Mouse (Mus musculus) monocyte, adult 59 days (primary cell): ENCODE measurements around the gene Tstd1. TPM values are rescaled to one million over a fixed set of nuclear protein-coding genes. Genes with fewer than 3 reads are reported as not detected.

ENCODE experiments used
- total RNA-seq, 2 experiments: library from RNA; stranded (reverse); gene quantifications; one replicate each; pipeline ENCODE4 v1.2.4; 2023

Tstd1 gene
- total RNA-seq, result 1 to 10 TPM; 9.1 to 9.9 TPM

DNA sequence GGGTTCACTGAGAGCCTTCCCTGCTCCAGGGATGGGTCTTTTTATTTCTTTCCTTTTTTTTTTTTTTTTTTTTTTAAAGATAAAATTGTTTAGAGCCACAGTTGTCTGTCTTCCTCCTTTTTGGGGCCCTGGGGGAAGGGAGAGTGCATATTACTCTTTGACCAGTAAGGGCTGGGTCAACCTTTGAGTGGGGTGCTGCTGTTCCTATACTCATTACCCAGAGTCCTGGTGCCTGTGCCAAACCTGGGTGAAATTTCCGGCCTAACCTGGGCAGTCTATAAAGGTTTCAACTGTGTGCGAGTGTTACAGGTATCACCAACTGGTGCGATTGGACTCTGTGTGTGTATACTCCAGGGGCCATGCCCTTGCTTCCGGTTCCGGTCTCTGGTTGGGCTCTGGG, at the start of gene Tstd1:
Gene Tstd1, plus strand, starts transcription at position 213 of the 400 bp plus-strand sequence.

GRCm38 (mm10) chr1:171369845-171370556, 48.7 kb upstream of the Tstd1 start, which contains the start of gene Nectin4:
Gene Nectin4 (plus strand): TSS chr1:171370099.

GRCm38 (mm10) chr1:171388376-171389102, 30.1 kb upstream of the Tstd1 start, which contains the start of gene Arhgap30:
Gene Arhgap30 (plus strand): TSS chr1:171388954.

DNA sequence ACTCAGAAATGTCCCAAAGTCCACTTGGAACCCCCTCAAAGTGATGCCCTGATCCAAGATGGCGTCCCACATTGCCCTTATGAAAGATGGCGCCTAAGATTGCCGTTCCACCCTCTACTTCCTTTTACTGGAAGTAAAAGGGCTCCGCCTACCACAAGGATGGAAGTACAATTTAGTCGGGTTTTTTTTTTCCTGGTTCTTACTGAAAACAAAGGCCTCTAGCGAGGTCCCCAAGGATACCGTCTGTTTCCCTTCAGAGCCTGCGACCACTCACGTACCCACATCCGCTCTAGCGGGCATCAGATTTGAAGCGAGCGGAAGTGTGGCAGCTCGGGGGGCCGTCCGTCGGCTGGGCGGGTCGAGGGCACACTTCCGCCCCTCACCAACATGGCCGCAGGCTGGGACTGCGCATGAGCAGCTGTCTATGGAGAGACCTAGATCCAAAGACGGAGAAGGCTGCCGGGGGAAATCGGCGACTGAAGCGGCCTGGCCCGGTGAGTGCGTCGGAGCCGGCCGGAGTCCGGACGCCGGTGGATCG, 7.7 kb upstream of the Tstd1 start, which contains the start of gene Usf1:
Gene Usf1, plus strand, starts transcription at position 367 of the 538 bp plus-strand sequence.

GRCm38 (mm10) chr1:171437264-171438013, 18.8 kb downstream of the Tstd1 start, which contains the start of gene F11r:
Gene F11r (plus strand): TSS chr1:171437535.

Other genes with a start within 250 kb of the Tstd1 start
- not detected for gene Pcp4l1, start 222.6 kb upstream of the Tstd1 start, total RNA-seq
- gene Nr1i3, start 204.9 kb upstream of the Tstd1 start, total RNA-seq, result not detected
- gene Tomm40l, start 196.4 kb upstream of the Tstd1 start, total RNA-seq, result 10 to 100 TPM; 20.6 to 23.0 TPM
- not detected for gene Apoa2, start 193.8 kb upstream of the Tstd1 start, total RNA-seq
- 1,000 to 10,000 TPM; 1,527 to 1,601 TPM for gene Fcer1g, start 184.5 kb upstream of the Tstd1 start, total RNA-seq
- gene Adamts4, start 168.5 kb upstream of the Tstd1 start, total RNA-seq, result not detected
- 100 to 1,000 TPM; 132 to 148 TPM for gene Ndufs2, start 167.5 kb upstream of the Tstd1 start, total RNA-seq
- gene B4galt3, start 148.5 kb upstream of the Tstd1 start, total RNA-seq, result 10 to 100 TPM; 42.2 to 55.5 TPM
- 10 to 100 TPM; 37.6 to 41.1 TPM for gene Ppox, start 137.7 kb upstream of the Tstd1 start, total RNA-seq
- gene Usp21, start 130.9 kb upstream of the Tstd1 start, total RNA-seq, result 10 to 100 TPM; 48.0 to 55.5 TPM
- 10 to 100 TPM; 66.5 to 66.8 TPM for gene Ufc1, start 123.8 kb upstream of the Tstd1 start, total RNA-seq
- gene Dedd, start 89.7 kb upstream of the Tstd1 start, total RNA-seq, result 10 to 100 TPM; 25.3 to 26.8 TPM
- 10 to 100 TPM; 20.2 to 21.3 TPM for gene Nit1, start 73.2 kb upstream of the Tstd1 start, total RNA-seq
- gene Pfdn2, start 73.2 kb upstream of the Tstd1 start, total RNA-seq, result 10 to 100 TPM; 54.1 to 92.1 TPM
- gene Klhdc9, start 58.1 kb upstream of the Tstd1 start, total RNA-seq, result not detected
- 1 to 10 TPM; 7.3 to 8.1 TPM for gene Nectin4, start 48.8 kb upstream of the Tstd1 start, total RNA-seq
- gene Arhgap30, start 29.9 kb upstream of the Tstd1 start, total RNA-seq, result 100 to 1,000 TPM; 286 to 288 TPM
- 100 to 1,000 TPM; 195 to 199 TPM for gene Usf1, start 7.6 kb upstream of the Tstd1 start, total RNA-seq
- 10 to 100 TPM in 1 of 2 experiments, 1 to 10 TPM in 1; 8.2 to 11.3 TPM for gene F11r, start 18.7 kb downstream of the Tstd1 start, total RNA-seq
- gene Alyref2, start 84.6 kb downstream of the Tstd1 start, total RNA-seq, result 10 to 100 TPM in 1 of 2 experiments, 1 to 10 TPM in 1; 9.1 to 11.1 TPM
- 1 to 10 TPM; 1.9 TPM for gene Itln1, start 116.4 kb downstream of the Tstd1 start, total RNA-seq
- 100 to 1,000 TPM; 161 to 167 TPM for gene Cd244a, start 140.3 kb downstream of the Tstd1 start, total RNA-seq
- 10 to 100 TPM; 50.1 to 52.0 TPM for gene Ly9, start 188.5 kb downstream of the Tstd1 start, total RNA-seq
- gene Slamf7, start 234.2 kb downstream of the Tstd1 start, total RNA-seq, result 10 to 100 TPM; 26.0 to 31.1 TPM